Mouse (Mus musculus) heart, postnatal 0 days (tissue): ENCODE measurements at regions not wholly inside any gene's neighbourhood (a gene's known extent, or its start where the extent isn't known, plus 50 kb on each side); places are given as distances from the start of the nearest gene placed in this dataset.

Experiments used
- ATAC-seq: fragments of 200-750 bp; cut with Nextera tagmentation; 2 replicates; pipeline ENCODE4 v1.8.0; 2017; ENCODE audit warnings: low read depth, moderate number of reproducible peaks, moderate library complexity; ENCODE audit not compliant: insufficient read depth
- DNase-seq: peaks from one replicate; pipeline ENCODE4 v3.0.0-alpha.2; 2016; ENCODE audit warnings: low spot score
- H3K27ac ChIP-seq: fragments of 300-500 bp; sonication (generic); 2 replicates; pipeline ENCODE4 v1.5.1; 2014; ENCODE audit warnings: low read depth, mild to moderate bottlenecking
- H3K27me3 ChIP-seq: fragments of 300-500 bp; sonication (generic); 2 replicates; pipeline ENCODE4 v1.6.1; 2014; ENCODE audit warnings: low read length, mixed read lengths; ENCODE audit not compliant: control insufficient read depth, insufficient read depth
- H3K36me3 ChIP-seq: fragments of 300-500 bp; sonication (generic); replicated peaks from 2 replicates; pipeline ENCODE4 v1.6.1; 2014; ENCODE audit warnings: low read length, mixed read lengths; ENCODE audit not compliant: control insufficient read depth, insufficient read depth
- H3K4me1 ChIP-seq: fragments of 300-500 bp; sonication (generic); 2 replicates; pipeline ENCODE4 v1.6.1; 2014; ENCODE audit warnings: antibody characterized with exemption; ENCODE audit not compliant: control insufficient read depth, insufficient read depth
- H3K4me2 ChIP-seq: fragments of 300-500 bp; sonication (generic); 2 replicates; pipeline ENCODE4 v1.6.1; 2014; ENCODE audit warnings: low read depth, mild to moderate bottlenecking, low read length, moderate library complexity
- H3K4me3 ChIP-seq: fragments of 300-500 bp; sonication (generic); 2 replicates; pipeline ENCODE4 v1.5.1; 2014; ENCODE audit warnings: low read depth, low read length
- H3K9ac ChIP-seq: fragments of 300-500 bp; sonication (generic); replicated peaks from 2 replicates; pipeline ENCODE4 v1.6.1; 2014; ENCODE audit warnings: low read depth, low read length, mixed read lengths
- H3K9me3 ChIP-seq: fragments of 300-500 bp; sonication (generic); replicated peaks from 2 replicates; pipeline ENCODE4 v1.6.1; 2016; ENCODE audit warnings: low read length; ENCODE audit not compliant: control insufficient read depth
- CTCF ChIP-seq: IDR thresholded peaks from 2 replicates; pipeline ENCODE4 v1.5.1; 2016; ENCODE audit warnings: antibody characterized with exemption, control low read depth, low read depth
- EP300 ChIP-seq: IDR thresholded peaks from 2 replicates; pipeline ENCODE4 v1.6.1; 2016; ENCODE audit warnings: antibody characterized with exemption, low read depth
- WGBS: fragments of 180-500 bp; shearing (Covaris S2); extraction: QIAGEN DNeasy Blood & Tissue Kit; methylation state at CpG from one replicate; pipeline ENCODE4 v1.1.7; 2014; 5-methylcytosine and 5-hydroxymethylcytosine counted together

DNA sequence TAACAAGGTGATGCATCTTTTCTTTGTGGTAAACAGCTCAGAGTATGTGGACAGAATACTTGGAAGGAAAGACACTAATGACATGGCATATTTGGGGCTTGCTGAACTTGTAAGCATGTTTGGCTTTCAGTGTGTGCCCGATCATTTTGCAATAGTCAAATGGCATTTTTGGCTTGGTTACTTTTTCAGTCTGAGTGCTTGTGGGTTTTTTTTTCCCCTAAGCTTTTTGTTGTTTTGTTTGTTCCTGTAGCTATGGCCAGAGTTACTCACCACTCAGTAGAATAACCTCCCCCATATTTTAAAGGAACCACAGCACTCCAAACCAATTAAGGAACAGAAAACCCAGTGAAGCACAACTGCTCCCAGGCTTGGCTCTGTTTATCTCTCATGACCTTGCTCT is 240.2 kb downstream of the Ahr start:
- H3K36me3 ChIP-seq = no peaks in the 10 kb centered on the region
- no peak overlapping the region for H3K27ac ChIP-seq
- WGBS = 64% methylated on average over 1 of the region's 1 CpGs

DNA sequence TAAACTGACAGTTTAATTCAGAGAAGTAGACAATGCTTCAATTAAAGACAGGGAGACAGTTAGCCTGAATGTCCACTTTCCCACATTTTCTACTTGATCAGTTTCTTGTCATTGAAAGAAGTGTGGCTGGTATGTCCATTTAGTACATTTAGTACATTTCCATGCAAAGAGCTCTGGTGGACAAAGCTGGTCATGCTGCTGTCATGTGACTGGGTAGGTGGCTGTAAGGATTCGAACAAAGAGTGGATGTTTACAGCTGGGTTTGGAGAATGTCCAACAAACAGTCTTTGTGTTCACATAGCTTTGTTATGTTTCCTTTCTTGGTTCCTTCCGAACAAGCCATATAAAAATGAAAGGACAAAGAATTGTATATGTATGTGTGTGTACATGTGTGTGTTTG is 241.3 kb downstream of the Ahr start:
- Histone ChIP-seq H3K9ac (no peak overlapping the region), H3K4me2 (no peak overlapping the region), H3K27me3 (no peaks in the 10 kb centered on the region), H3K4me1 (no peaks in the 10 kb centered on the region), H3K9me3 (no peaks in the 10 kb centered on the region), H3K4me3 (no peak overlapping the region), H3K36me3 (no peaks in the 10 kb centered on the region), H3K27ac (no peak overlapping the region)
- WGBS = 58% methylated on average over 2 of the region's 2 CpGs
- DNase-seq = no peak
- ATAC-seq = no peak
- TF ChIP-seq CTCF = no peak
- no peak for TF ChIP-seq EP300

More for the DNA sequence above, 240.2 kb downstream of the Ahr start:
- Histone ChIP-seq H3K4me3 (no peak overlapping the region), H3K4me2 (no peak overlapping the region), H3K27me3 (no peaks in the 10 kb centered on the region), H3K4me1 (no peaks in the 10 kb centered on the region), H3K9me3 (no peaks in the 10 kb centered on the region), H3K9ac (no peak overlapping the region)
- no peak for ATAC-seq
- DNase-seq = no peak
- TF ChIP-seq EP300 (no peak), CTCF (no peak)

DNA sequence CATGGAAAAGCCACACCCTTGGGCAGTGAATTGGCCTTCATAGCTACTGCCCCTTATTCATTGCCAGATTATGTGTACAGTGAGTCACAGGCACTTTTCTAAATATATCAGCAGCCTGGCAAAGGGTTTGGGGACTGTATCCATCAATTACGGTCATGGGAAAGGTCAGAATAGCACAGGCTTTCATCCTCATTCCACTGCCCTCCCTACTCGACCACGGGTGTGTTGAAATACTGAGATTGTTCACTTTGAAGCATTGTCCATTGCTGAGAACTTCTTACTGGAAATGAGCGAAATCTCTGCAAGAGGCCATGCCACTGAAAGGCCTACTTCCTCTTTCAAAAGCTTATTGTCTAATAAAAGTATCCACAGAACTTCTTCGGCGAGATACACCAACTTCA is 242.9 kb downstream of the Ahr start:
- WGBS = 72% methylated on average over 6 of the region's 6 CpGs

DNA sequence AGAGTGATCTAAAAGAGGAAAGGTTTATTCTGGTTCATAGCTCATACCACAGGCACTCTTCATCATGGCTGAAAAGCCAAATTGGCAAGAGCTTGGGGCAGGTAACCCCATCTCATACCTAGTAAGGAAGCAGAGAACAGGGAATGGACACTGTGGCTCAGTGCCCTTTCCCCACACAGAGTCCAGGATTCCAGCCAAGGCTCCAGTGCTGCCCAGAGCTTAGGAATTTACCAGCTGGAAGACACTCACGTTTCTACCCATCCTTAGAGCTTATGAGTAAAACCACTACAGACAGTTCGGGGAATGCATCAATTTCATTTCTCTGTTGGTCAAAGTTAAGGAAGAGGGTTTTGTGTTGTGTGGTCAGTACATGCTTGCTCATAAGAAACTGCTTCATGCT is 241.0 kb downstream of the Snx13 start:
- Histone ChIP-seq H3K36me3 (no peaks in the 10 kb centered on the region), H3K27ac (no peak overlapping the region), H3K9me3 (no peaks in the 10 kb centered on the region), H3K4me2 (no peak overlapping the region), H3K27me3 (no peaks in the 10 kb centered on the region), H3K4me3 (no peak overlapping the region), H3K9ac (no peak overlapping the region), H3K4me1 (peaks cover 6% of the 10 kb centered on the region; the same call in 1 of the 2 replicates)
- no peak for TF ChIP-seq CTCF
- TF ChIP-seq EP300 = no peak
- DNase-seq (no peak), ATAC-seq (no peak)
- WGBS = 60% methylated on average over 2 of the region's 2 CpGs

More for the DNA sequence above, 242.9 kb downstream of the Ahr start:
- no peak for ATAC-seq
- Histone ChIP-seq H3K9ac (no peak overlapping the region), H3K4me3 (no peak overlapping the region), H3K4me1 (peaks cover 3% of the 10 kb centered on the region; the same call in 1 of the 2 replicates), H3K27ac (no peak overlapping the region), H3K4me2 (no peak overlapping the region), H3K36me3 (no peaks in the 10 kb centered on the region), H3K9me3 (no peaks in the 10 kb centered on the region), H3K27me3 (no peaks in the 10 kb centered on the region)
- TF ChIP-seq EP300 (no peak), CTCF (no peak)
- no peak for DNase-seq

DNA sequence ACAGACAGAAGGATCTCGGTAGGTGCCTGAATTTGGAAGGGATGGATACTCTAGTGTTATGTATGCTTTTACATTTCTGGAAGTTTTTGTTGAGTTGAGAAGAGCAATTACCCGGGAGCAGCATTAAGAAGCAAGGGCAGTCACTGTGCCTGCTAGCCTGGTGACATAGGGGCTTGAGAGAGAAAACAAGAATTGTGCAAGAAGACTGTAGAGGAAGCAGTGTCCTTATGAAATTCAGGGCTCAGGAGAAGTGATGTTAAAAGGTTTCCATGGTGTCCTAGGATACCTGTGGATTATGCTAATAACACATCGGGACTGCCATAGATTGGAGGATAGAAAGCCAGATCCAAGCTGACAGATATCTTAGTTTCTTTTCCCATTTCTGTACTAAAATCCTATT is 240.6 kb downstream of the Snx13 start:
- no peaks in the 10 kb centered on the region for H3K9me3 ChIP-seq
- H3K4me1 ChIP-seq = peaks cover 6% of the 10 kb centered on the region; the same call in 1 of the 2 replicates
- H3K4me2 ChIP-seq = no peak overlapping the region
- H3K4me3 ChIP-seq = no peak overlapping the region
- DNase-seq (no peak), ATAC-seq (no peak)
- no peak for TF ChIP-seq CTCF
- no peak for TF ChIP-seq EP300
- no peak overlapping the region for H3K9ac ChIP-seq
- H3K27me3 ChIP-seq = no peaks in the 10 kb centered on the region
- H3K27ac ChIP-seq = no peak overlapping the region
- no peaks in the 10 kb centered on the region for H3K36me3 ChIP-seq
- 77% methylated on average over 3 of the region's 3 CpGs for WGBS

DNA sequence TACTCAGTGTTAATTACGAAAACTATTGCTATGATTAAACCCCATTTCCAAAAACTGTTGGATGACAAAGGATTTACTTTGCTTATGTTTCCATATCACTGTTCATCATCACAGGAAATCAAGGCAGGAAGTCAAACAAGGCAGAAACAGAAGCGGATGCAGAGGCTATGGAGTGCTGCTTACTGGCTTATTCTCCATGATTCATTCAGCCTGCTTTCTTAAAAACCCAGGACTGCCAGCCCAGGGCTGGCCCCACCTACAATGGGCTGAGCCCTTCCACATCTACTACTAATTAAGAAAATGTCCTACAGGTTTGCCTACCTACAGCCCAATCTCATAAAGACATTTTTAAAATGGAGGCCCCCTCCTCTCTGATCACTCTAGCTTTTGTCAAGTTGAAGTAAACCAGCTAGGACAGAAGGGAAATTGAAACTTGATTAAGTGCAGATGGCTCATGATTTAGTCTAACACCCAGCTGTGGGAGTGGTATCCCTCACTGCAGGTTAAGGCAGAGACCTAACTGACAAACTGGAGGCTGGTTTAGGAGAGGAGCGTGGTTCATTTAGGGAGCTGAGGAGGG is 240.1 kb downstream of the Snx13 start:
- Histone ChIP-seq H3K9ac (no peak overlapping the region), H3K4me2 (no peak overlapping the region), H3K27me3 (no peaks in the 10 kb centered on the region), H3K36me3 (no peaks in the 10 kb centered on the region), H3K4me3 (no peak overlapping the region), H3K9me3 (no peaks in the 10 kb centered on the region), H3K27ac (no peak overlapping the region), H3K4me1 (peaks cover 6% of the 10 kb centered on the region; the same call in 1 of the 2 replicates)
- TF ChIP-seq CTCF (no peak), EP300 (no peak)
- no peak for ATAC-seq
- DNase-seq = no peak
- WGBS = 80% methylated on average over 3 of the region's 3 CpGs
